Mouse (Mus musculus): ENCODE measurements around the gene Ldhd. TPM values are rescaled to one million over a fixed set of nuclear protein-coding genes. Genes with fewer than 3 reads are reported as not detected.
A peak's percentile ranks its signal among the peaks of the same experiment; 100 is the strongest.

The Ldhd gene
- polyA plus RNA-seq, 1 experiment from 2014 or later, result 0.50 TPM

DNA sequence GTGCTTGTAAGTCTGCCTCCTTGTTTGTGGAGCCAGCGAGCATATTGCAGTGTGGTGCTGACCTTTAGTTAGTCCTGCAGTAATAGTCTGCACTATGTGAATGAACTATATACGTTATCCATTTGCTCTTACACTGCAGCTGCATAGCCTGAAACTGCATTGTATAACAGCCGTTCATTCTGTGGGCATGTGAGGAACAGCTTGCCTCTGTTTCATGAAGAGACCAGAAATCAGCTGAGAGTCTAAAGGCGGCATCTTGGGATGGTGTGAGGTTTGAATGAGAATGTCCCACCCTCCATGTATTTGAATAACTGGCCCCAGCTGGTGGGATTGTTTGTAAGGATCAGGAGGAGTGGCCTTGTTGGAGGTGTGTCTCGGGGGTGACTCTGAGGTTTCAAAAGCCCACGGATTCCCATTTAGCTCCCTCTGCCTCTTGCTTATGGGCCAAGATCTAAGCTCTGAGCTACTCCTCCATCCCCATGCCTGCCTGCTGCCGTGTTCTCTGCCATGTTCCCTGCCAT is 37.7 kb downstream of the Ldhd start:
- 63% methylated on average over 7 of the region's 7 CpGs for WGBS
- Histone ChIP-seq H3K9ac (replicated peaks) (no peak overlapping the region), H3K27ac (no peak overlapping the region), H3K4me2 (replicated peaks) (no peak overlapping the region), H3K9me3 (no peaks in the 10 kb centered on the region), H3K4me3 (replicated peaks) (no peak overlapping the region), H3K27me3 (no peaks in the 10 kb centered on the region), H3K36me3 (no peaks in the 10 kb centered on the region), H3K4me1 (replicated peaks) (peaks cover 50% of the 10 kb centered on the region)
- ATAC-seq, result no peak

DNA sequence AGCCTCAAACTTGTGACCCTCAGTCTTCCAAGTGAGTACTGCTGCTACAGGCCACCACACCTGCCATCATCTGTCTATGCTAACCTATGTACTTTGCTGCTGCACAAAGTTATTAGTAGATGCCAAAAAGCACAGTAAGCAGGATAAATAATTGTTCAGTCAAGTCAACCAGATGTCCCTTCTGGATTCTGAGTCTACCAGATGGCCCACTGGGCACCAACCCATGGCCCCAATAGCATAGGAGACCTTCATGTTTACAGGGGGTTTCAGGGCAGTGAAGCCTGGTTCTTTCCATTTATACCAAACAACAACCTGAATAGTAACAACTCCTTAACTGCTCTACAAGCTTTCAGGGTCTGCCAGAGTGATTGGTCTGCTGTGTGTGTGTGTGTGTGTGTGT is 39.0 kb downstream of the Ldhd start:
- H3K4me1 ChIP-seq (replicated peaks), result peaks cover 37% of the 10 kb centered on the region
- H3K36me3 ChIP-seq, result no peaks in the 10 kb centered on the region
- no peak overlapping the region for H3K9ac ChIP-seq (replicated peaks)
- no peak overlapping the region for H3K27ac ChIP-seq
- H3K4me3 ChIP-seq (replicated peaks), result no peak overlapping the region
- H3K27me3 ChIP-seq, result no peaks in the 10 kb centered on the region
- H3K9me3 ChIP-seq, result no peaks in the 10 kb centered on the region
- no peak for ATAC-seq
- no peak overlapping the region for H3K4me2 ChIP-seq (replicated peaks)

DNA sequence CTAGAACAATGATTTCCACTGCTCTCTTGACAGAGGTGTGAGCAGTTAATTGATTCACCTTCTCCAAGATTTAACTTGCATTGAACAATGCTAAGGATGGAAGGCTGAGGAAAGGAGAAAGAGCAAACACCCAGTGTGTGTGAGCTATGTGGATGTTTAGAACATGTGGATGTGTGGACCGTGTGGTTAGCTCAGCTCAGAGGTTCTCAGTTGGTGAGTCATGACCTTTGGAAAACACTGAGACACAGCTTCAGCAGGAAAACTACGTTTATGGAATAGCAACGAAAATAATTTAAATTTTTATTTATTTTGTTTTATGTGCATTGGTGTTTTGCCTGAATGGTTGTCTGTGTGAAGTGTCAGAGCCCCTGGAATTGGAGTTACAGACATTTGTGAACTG is 40.0 kb downstream of the Ldhd start:
- Histone ChIP-seq H3K4me3 (replicated peaks) (no peak overlapping the region), H3K36me3 (no peaks in the 10 kb centered on the region), H3K4me2 (replicated peaks) (no peak overlapping the region), H3K9me3 (no peaks in the 10 kb centered on the region), H3K27me3 (no peaks in the 10 kb centered on the region), H3K9ac (replicated peaks) (no peak overlapping the region), H3K4me1 (replicated peaks) (peaks cover 28% of the 10 kb centered on the region), H3K27ac (no peak overlapping the region)
- no peak for ATAC-seq
- WGBS, result 88% methylated on average over 3 of the region's 3 CpGs

DNA sequence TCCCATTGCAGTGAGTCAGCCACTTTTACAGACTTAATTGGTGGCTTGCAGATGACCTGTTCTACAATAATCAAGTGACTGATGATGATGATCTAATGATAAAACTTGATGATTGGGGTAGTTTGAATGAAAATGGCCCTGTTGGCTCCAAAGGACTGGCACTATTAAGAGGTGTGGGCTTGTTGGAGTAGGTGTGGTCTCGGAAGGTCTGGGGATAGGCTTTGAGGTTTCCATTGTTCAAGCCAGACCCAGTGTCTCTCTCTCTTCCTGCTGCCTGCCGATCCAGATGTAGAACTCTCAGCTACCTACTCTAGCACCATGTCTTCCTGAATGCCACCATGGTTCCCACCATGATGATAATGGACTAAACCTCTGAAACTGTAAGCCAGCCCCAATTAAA is 41.8 kb downstream of the Ldhd start:
- Histone ChIP-seq H3K4me2 (replicated peaks) (no peak overlapping the region), H3K4me3 (replicated peaks) (no peak overlapping the region), H3K36me3 (peaks cover 4% of the 10 kb centered on the region; the same call in 1 of the 2 replicates), H3K9me3 (no peaks in the 10 kb centered on the region), H3K27me3 (no peaks in the 10 kb centered on the region), H3K9ac (replicated peaks) (no peak overlapping the region), H3K4me1 (replicated peaks) (peaks cover 18% of the 10 kb centered on the region), H3K27ac (no peak overlapping the region)
- WGBS, result 82% methylated on average over 2 of the region's 2 CpGs
- ATAC-seq, result no peak

DNA sequence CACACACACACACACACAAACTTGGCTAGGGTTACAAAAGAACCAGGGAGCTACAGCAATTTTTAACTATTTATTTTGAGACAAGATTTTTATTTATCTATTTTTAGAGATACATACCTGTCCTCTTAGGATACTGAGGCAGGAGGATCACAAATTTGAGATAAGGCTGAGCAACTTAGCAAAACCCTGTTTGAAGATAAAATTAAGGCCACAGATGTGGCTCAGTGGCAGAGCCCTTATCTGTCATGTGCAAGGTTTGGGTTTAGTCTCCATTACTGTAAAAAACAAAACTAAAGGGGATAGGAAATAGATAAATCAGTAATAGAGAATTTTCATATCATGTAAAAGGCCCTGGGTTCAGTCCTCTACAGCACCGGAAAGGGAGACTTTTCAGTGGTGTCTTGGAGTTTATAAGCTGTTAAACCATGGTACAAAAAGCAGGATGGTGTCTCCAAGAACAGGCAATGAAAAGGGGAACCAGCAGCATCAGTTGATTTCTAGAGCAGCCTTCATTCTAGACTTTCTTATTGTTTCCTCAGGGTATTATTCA is 42.6 kb downstream of the Ldhd start:
- Histone ChIP-seq H3K27ac (no peak overlapping the region), H3K36me3 (peaks cover 4% of the 10 kb centered on the region; the same call in 1 of the 2 replicates), H3K9me3 (no peaks in the 10 kb centered on the region), H3K4me2 (replicated peaks) (no peak overlapping the region), H3K4me3 (replicated peaks) (no peak overlapping the region), H3K4me1 (replicated peaks) (peaks cover 15% of the 10 kb centered on the region), H3K27me3 (no peaks in the 10 kb centered on the region), H3K9ac (replicated peaks) (no peak overlapping the region)
- ATAC-seq, result no peak
- 100% methylated on average over 1 of the region's 1 CpGs for WGBS

DNA sequence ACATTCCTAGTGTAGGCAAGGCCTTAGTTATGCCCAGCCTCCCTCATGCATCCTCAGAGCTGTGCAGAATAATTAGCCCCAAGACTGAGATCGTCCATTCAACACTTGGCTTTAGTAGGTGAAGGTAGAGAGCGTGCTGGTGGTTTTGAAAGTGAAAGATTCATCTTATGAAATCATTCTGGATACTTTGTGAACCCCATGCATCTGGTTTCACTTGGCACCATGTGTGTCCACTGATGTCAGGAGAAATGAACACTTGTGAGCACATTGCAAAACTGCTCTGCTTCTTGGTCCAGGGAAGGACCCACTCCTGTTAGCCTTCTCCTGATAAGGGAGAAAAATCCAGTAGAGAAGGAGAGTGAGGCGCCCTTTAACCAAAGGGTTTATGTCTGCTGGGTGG is 45.2 kb downstream of the Ldhd start:
- Histone ChIP-seq H3K27me3 (no peaks in the 10 kb centered on the region), H3K9me3 (no peaks in the 10 kb centered on the region), H3K4me2 (replicated peaks) (no peak overlapping the region), H3K27ac (no peak overlapping the region), H3K36me3 (peaks cover 4% of the 10 kb centered on the region; the same call in 1 of the 2 replicates), H3K4me3 (replicated peaks) (no peak overlapping the region), H3K4me1 (replicated peaks) (peaks cover 10% of the 10 kb centered on the region), H3K9ac (replicated peaks) (no peak overlapping the region)
- WGBS, result 95% methylated on average over 3 of the region's 3 CpGs
- ATAC-seq, result no peak

DNA sequence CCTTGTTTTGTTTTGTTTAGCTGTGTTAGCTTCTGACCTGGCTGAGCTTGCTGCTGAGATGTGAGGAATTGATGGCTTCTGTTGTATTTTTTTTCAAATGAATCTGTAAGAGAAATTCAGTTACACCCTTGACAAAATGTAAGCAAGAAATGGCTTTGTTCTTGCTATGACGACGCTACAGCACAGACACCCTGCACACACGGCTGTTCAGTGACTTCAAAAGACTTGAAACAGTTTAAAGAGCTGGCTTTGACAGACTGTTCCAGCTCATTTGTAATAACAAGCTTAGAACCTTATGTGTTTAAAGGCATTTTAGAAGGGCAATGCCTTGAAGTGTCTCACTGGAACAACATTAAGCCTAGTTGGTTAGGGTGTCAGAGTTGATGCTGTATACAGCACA is 47.8 kb downstream of the Ldhd start:
- H3K4me2 ChIP-seq (replicated peaks), result no peak overlapping the region
- peaks cover 27% of the 10 kb centered on the region for H3K4me1 ChIP-seq (replicated peaks)
- ATAC-seq, result no peak
- no peak overlapping the region for H3K4me3 ChIP-seq (replicated peaks)
- peak overlapping the region; percentile 6; the same call in 1 of the 2 replicates for H3K27ac ChIP-seq
- H3K27me3 ChIP-seq, result no peaks in the 10 kb centered on the region
- WGBS, result 56% methylated on average over 3 of the region's 3 CpGs
- H3K9ac ChIP-seq (replicated peaks), result no peak overlapping the region
- no peaks in the 10 kb centered on the region for H3K9me3 ChIP-seq
- H3K36me3 ChIP-seq, result peaks cover 4% of the 10 kb centered on the region; the same call in 1 of the 2 replicates

DNA sequence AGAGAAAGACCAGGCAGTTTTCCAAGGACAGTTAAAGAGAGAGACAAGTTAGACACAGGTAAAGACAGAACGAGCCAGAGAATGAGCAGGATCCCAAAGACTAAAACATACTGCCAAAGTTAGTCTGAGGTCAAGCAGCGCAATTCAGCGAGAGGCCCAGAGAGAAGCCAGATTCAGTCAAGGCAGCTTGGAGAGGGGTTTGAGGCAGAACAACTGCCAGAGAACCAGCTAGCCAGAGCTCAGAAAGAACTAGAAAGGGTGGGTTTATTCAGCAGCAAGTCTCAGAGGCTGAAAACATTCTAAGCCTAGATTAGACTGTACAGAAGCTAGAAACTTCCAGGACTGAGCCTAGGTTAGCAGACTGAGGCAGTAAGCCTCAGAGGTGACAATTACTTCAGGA is 49.9 kb downstream of the Ldhd start:
- Histone ChIP-seq H3K4me2 (replicated peaks) (no peak overlapping the region), H3K4me1 (replicated peaks) (peaks cover 40% of the 10 kb centered on the region), H3K27ac (no peak overlapping the region), H3K9ac (replicated peaks) (no peak overlapping the region), H3K4me3 (replicated peaks) (no peak overlapping the region), H3K27me3 (no peaks in the 10 kb centered on the region), H3K9me3 (no peaks in the 10 kb centered on the region), H3K36me3 (peaks cover 4% of the 10 kb centered on the region; the same call in 1 of the 2 replicates)
- WGBS, result 92% methylated on average over 3 of the region's 3 CpGs
- no peak for ATAC-seq

DNA sequence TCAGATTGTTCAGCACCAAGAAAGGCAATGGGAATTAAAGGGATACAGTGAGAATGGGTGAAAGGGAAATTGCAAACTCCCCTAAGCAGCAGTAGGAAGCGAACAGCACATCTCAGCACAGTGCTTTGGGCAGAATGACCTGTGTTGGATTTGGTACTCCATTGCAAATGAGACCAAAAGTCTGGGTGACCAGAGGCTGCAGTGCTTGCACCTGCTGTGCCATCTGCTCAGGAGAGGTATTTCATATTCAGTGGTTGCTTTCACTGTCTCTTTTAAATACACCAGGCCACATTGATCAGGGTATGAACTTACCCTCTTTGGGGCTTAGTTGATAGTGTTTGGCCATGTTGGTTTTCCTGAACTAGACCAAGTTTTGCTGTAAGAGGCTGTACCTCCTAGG is 50.9 kb downstream of the Ldhd start:
- H3K4me2 ChIP-seq (replicated peaks), result no peak overlapping the region
- no peak overlapping the region for H3K9ac ChIP-seq (replicated peaks)
- H3K27me3 ChIP-seq, result no peaks in the 10 kb centered on the region
- peaks cover 40% of the 10 kb centered on the region for H3K4me1 ChIP-seq (replicated peaks)
- 93% methylated on average over 1 of the region's 1 CpGs for WGBS
- H3K27ac ChIP-seq, result no peak overlapping the region
- no peak overlapping the region for H3K4me3 ChIP-seq (replicated peaks)
- no peaks in the 10 kb centered on the region for H3K9me3 ChIP-seq
- no peak for ATAC-seq
- H3K36me3 ChIP-seq, result peaks cover 2% of the 10 kb centered on the region; the same call in 1 of the 2 replicates

DNA sequence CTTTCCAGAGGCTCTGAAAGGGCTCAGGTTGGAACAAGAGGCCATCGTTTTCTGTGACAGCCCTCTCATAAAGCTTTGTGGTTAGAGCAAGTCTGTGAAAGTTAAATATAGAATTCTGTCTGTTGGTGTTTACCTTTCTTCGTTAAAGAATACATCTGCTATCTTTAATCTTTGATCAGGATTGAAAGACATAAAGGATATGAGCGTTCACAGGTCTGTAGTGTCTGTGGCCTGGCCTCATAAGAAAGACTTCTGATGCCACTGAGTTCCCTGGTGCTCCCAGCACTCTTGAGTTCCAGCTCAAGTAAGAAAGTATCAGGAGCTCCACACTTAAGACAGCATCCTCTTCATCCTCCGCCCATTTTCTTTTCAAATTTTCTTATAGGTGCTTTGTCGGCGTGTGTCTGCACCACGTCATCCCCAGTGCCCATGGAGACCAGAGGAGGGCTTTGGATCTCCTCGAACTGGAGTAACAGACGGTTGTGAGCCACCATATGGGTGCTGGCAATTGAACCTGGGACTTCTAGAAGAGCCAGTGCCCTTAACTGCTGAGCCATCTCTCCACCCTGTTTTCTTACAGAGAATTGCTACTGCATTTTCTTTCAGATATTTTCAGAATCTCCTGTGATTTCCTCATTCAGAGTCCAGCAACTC is 52.2 kb downstream of the Ldhd start:
- no peak overlapping the region for H3K27ac ChIP-seq

DNA sequence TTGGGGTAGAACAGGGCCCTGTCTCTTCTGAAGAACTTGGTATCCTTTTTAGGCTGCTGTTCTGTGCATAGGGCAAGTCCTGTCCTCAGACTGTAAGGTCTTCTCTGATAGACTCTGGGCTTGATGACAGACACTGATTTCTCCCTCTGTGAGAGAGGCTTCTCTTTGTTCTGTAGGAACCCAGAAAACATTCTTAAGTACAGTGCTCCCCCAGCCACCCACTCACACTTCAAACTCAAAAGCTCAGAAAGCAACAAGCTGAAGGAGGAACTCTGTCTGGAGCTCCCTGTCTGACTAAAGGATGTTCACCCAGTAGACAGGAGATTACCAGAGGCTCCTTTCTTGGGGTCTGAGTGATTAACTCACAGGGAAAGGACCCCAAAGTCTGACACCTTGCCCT is 53.7 kb downstream of the Ldhd start:
- Histone ChIP-seq H3K27ac (no peak overlapping the region), H3K4me2 (replicated peaks) (no peak overlapping the region), H3K9ac (replicated peaks) (no peak overlapping the region), H3K36me3 (no peaks in the 10 kb centered on the region), H3K4me3 (replicated peaks) (no peak overlapping the region), H3K4me1 (replicated peaks) (peaks cover 55% of the 10 kb centered on the region), H3K9me3 (no peaks in the 10 kb centered on the region), H3K27me3 (no peaks in the 10 kb centered on the region)
- no peak for ATAC-seq

More for the DNA sequence above, 52.2 kb downstream of the Ldhd start:
- no peak overlapping the region for H3K4me3 ChIP-seq (replicated peaks)
- no peaks in the 10 kb centered on the region for H3K36me3 ChIP-seq
- H3K4me2 ChIP-seq (replicated peaks), result no peak overlapping the region
- ATAC-seq, result no peak
- WGBS, result 94% methylated on average over 9 of the region's 9 CpGs
- no peaks in the 10 kb centered on the region for H3K27me3 ChIP-seq
- peaks cover 49% of the 10 kb centered on the region for H3K4me1 ChIP-seq (replicated peaks)
- H3K9ac ChIP-seq (replicated peaks), result no peak overlapping the region
- no peaks in the 10 kb centered on the region for H3K9me3 ChIP-seq

DNA sequence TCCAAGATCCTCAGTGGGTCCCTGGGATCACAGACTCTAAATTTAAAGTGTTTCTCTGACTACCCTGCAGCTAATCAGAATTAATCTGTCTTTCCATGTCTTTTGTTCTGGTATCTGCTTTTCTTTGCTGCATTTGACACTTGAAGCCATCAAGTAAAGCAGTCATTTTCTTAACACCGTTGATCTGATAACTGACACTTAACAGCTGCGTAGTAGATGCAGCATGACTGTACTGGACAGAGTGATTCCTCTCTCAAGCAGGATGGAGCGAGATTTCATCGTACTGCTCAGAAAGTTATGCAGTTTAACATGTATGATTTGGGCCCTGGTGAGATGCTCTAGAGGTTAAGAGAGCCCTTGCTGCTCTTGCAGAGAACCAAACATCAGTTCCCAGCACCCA is 54.7 kb downstream of the Ldhd start:
- no peak overlapping the region for H3K27ac ChIP-seq

More for the DNA sequence above, 54.7 kb downstream of the Ldhd start:
- H3K27me3 ChIP-seq, result no peaks in the 10 kb centered on the region
- no peak for ATAC-seq
- H3K4me2 ChIP-seq (replicated peaks), result no peak overlapping the region
- H3K4me3 ChIP-seq (replicated peaks), result no peak overlapping the region
- H3K4me1 ChIP-seq (replicated peaks), result peaks cover 56% of the 10 kb centered on the region
- no peak overlapping the region for H3K9ac ChIP-seq (replicated peaks)
- H3K9me3 ChIP-seq, result no peaks in the 10 kb centered on the region
- WGBS, result 95% methylated on average over 4 of the region's 4 CpGs
- no peaks in the 10 kb centered on the region for H3K36me3 ChIP-seq
